Mouse (Mus musculus): Measurements from ENCODE around the gene Itga5. TPM values are rescaled to one million over a fixed set of nuclear protein-coding genes. Genes with fewer than 3 reads are reported as not detected.

The Itga5 gene
- polyA plus RNA-seq, 1 experiment from 2014 or later = 22.0 TPM

Small RNA genes lying within 50 kb of the gene (microRNA-seq; reads per million reads assigned to microRNA genes)
- not detected for gene Mir6963 (ENCODE audit: insufficient number of aligned reads)

Other genes with a start within 250 kb of the Itga5 start
- 20.5 and 23.3 TPM in 2 replicates for gene Smug1, start 199.7 kb downstream of the Itga5 start, polyA plus RNA-seq (2014; fragmentation: Nextera tagmentation; extraction: Ambion mirVana)
- 214 and 221 TPM in 2 replicates for gene Cbx5, start 126.9 kb downstream of the Itga5 start, polyA plus RNA-seq (2014; fragmentation: Nextera tagmentation; extraction: Ambion mirVana)
- gene Hnrnpa1, start 126.3 kb downstream of the Itga5 start, polyA plus RNA-seq (2014; fragmentation: Nextera tagmentation; extraction: Ambion mirVana) = 1,395 and 1,473 TPM in 2 replicates
- gene Nfe2, start 108.4 kb downstream of the Itga5 start, polyA plus RNA-seq (2014; fragmentation: Nextera tagmentation; extraction: Ambion mirVana) = 6.6 and 7.6 TPM in 2 replicates
- gene Copz1, start 94.0 kb downstream of the Itga5 start, polyA plus RNA-seq (2014; fragmentation: Nextera tagmentation; extraction: Ambion mirVana) = 265 TPM in 2 replicates
- not detected in 2 replicates for gene Gpr84, start 56.2 kb downstream of the Itga5 start, polyA plus RNA-seq (2014; fragmentation: Nextera tagmentation; extraction: Ambion mirVana)
- gene Zfp385a, start 26.7 kb downstream of the Itga5 start, polyA plus RNA-seq (2014; fragmentation: Nextera tagmentation; extraction: Ambion mirVana) = 27.4 and 27.8 TPM in 2 replicates
- gene Gtsf1, start 63.7 kb upstream of the Itga5 start, polyA plus RNA-seq (2014; fragmentation: Nextera tagmentation; extraction: Ambion mirVana) = not detected in 2 replicates
- gene Gtsf2, start 81.7 kb upstream of the Itga5 start, polyA plus RNA-seq (2014; fragmentation: Nextera tagmentation; extraction: Ambion mirVana) = 0.55 TPM in 1 of 2 replicates, not detected in the other
- gene Nckap1l, start 87.0 kb upstream of the Itga5 start, polyA plus RNA-seq (2014; fragmentation: Nextera tagmentation; extraction: Ambion mirVana) = 0.91 and 1.5 TPM in 2 replicates
- gene Pde1b, start 136.3 kb upstream of the Itga5 start, polyA plus RNA-seq (2014; fragmentation: Nextera tagmentation; extraction: Ambion mirVana) = 27.2 and 29.9 TPM in 2 replicates
- 38.8 and 43.7 TPM in 2 replicates for gene Ppp1r1a, start 171.2 kb upstream of the Itga5 start, polyA plus RNA-seq (2014; fragmentation: Nextera tagmentation; extraction: Ambion mirVana)
- gene Glycam1, start 198.3 kb upstream of the Itga5 start, polyA plus RNA-seq (2014; fragmentation: Nextera tagmentation; extraction: Ambion mirVana) = not detected in 2 replicates

All from forebrain, embryonic 11.5 days (tissue).